Mouse (Mus musculus): ENCODE data around the gene Peg12. TPM values are rescaled to one million over a fixed set of nuclear protein-coding genes. Genes with fewer than 3 reads are reported as not detected.
A peak's percentile ranks its signal among the peaks of the same experiment; 100 is the strongest.

Gene Peg12
- total RNA-seq (2021) = under 1 TPM; 0.14 to 0.23 TPM
- long read RNA-seq, experiment 1 = 0 reads
- long read RNA-seq, experiment 2 = 0 reads

GRCm38 (mm10) chr7:62463878-62464755, at the start of gene Peg12:
Peg12 (minus strand) TSS chr7:62464510.
- peak; percentile 1 to 30 for DNase-seq (ENCODE audit: low spot score in 2 of 2)

- DNase-seq (ENCODE audit: low spot score in 2 of 2) = no peak
Observed at GRCm38 (mm10) chr7:62486139-62486538, 21.8 kb upstream of the Peg12 start.

GRCm38 (mm10) chr7:62463007-62463877, 1.1 kb downstream of the Peg12 start:
- DNase-seq (ENCODE audit: low spot score in 2 of 2) = no peak

- no peak for DNase-seq (ENCODE audit: low spot score in 2 of 2)
Observed at GRCm38 (mm10) chr7:62462229-62463006, 1.9 kb downstream of the Peg12 start.

GRCm38 (mm10) chr7:62452353-62452752, 12.0 kb downstream of the Peg12 start:
- no peak for DNase-seq (ENCODE audit: low spot score in 2 of 2)

GRCm38 (mm10) chr7:62445431-62446165, 18.7 kb downstream of the Peg12 start:
- no peak for DNase-seq (ENCODE audit: low spot score in 2 of 2)

GRCm38 (mm10) chr7:62436394-62436793, 27.9 kb downstream of the Peg12 start:
- DNase-seq (ENCODE audit: low spot score in 2 of 2) = no peak

GRCm38 (mm10) chr7:62433243-62433642, 31.1 kb downstream of the Peg12 start:
- DNase-seq (ENCODE audit: low spot score in 2 of 2) = no peak

- no peak for DNase-seq (ENCODE audit: low spot score in 2 of 2)
Observed at GRCm38 (mm10) chr7:62428337-62428736, 36.0 kb downstream of the Peg12 start.

- DNase-seq (ENCODE audit: low spot score in 2 of 2) = no peak
Observed at GRCm38 (mm10) chr7:62423210-62423609, 41.1 kb downstream of the Peg12 start.

GRCm38 (mm10) chr7:62420566-62420965, 43.7 kb downstream of the Peg12 start:
- no peak for DNase-seq (ENCODE audit: low spot score in 2 of 2)

GRCm38 (mm10) chr7:62419493-62420360, 44.6 kb downstream of the Peg12 start, which contains the start of gene Mkrn3:
Mkrn3 (minus strand) TSS chr7:62420139.
- peak; percentile 6 to 34 for DNase-seq (ENCODE audit: low spot score in 2 of 2)

GRCm38 (mm10) chr7:62419105-62419492, 45.2 kb downstream of the Peg12 start:
- DNase-seq (ENCODE audit: low spot score in 2 of 2) = no peak

- no peak for DNase-seq (ENCODE audit: low spot score in 2 of 2)
Observed at GRCm38 (mm10) chr7:62418346-62418745, 46.0 kb downstream of the Peg12 start.

GRCm38 (mm10) chr7:62416173-62416572, 48.1 kb downstream of the Peg12 start:
- DNase-seq (ENCODE audit: low spot score in 2 of 2) = no peak

- no peak for DNase-seq (ENCODE audit: low spot score in 2 of 2)
Observed at GRCm38 (mm10) chr7:62415222-62415621, 49.1 kb downstream of the Peg12 start.
